Mouse (Mus musculus) testis, adult 2 months (tissue): ENCODE measurements around the gene Arhgap11a.

Experiments used
- CTCF ChIP-seq: fragments of 200-500 bp; IDR thresholded peaks from 2 replicates; pipeline ENCODE4 v1.5.1; 2012; ENCODE audit warnings: low read depth, mild to moderate bottlenecking, inconsistent platforms, low read length, moderate library complexity; ENCODE audit not compliant: control insufficient read depth, insufficient read depth, insufficient replicate concordance
- POLR2A ChIP-seq: fragments of 200-500 bp; IDR thresholded peaks from 2 replicates; pipeline ENCODE4 v1.6.1; 2012; ENCODE audit warnings: low read depth, mild to moderate bottlenecking, inconsistent platforms, low read length, moderate library complexity; ENCODE audit not compliant: control insufficient read depth

DNA sequence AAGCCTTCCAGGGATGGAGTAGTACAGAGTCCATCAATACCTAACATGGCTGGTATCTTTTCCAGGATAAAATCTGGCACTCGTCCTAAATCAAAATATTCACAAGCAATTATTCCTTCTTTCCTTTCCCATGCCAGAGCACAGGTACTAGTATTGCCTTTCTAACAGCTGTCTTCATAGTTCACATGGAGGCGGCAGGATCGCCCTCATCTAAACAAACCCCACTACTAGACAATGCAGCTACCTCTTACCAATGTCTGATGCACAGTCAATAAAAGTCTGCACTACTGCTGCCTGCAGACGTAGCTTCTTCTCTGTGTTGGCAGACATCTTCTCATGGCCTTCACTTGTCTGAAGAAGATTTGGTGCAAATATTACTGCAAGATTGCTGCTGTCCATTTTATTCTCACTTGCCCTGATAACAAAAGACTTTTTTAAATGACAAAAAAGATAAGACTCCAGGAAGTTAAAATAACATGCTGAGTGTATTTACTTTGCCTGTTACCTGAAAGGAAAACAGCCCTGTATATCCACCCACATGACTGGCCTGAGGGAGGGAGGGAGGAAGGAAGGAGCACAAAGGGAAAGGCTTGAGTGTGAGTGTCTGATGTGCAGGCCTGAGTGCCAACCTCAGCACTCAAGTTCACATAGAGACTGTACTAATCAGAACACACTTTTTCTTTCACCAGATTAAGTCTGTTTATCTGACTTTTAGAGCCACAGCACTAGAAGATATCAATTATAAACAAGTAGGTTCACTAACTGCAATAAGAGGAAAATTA, 6.6 kb downstream of the Arhgap11a start:
- TF ChIP-seq CTCF = no peak
- no peak for TF ChIP-seq POLR2A
